Mouse (Mus musculus) small intestine, adult 2 months (tissue): ENCODE data around the gene Rab44. TPM values are rescaled to one million over a fixed set of nuclear protein-coding genes. Genes with fewer than 3 reads are reported as not detected.
A peak's percentile ranks its signal among the peaks of the same experiment; 100 is the strongest.

ENCODE experiments used
- H3K27ac ChIP-seq: fragments of 200-500 bp; 2 replicates; pipeline ENCODE4 v1.5.1; 2012; ENCODE audit warnings: low read depth, low read length, control low read depth, inconsistent platforms; ENCODE audit not compliant: insufficient read depth
- H3K27me3 ChIP-seq: fragments of 200-500 bp; 2 replicates; pipeline ENCODE4 v1.6.1; 2012; ENCODE audit warnings: mild to moderate bottlenecking, moderate library complexity, low read length, inconsistent platforms; ENCODE audit not compliant: control insufficient read depth, insufficient read depth
- H3K36me3 ChIP-seq: fragments of 200-500 bp; 2 replicates; pipeline ENCODE4 v1.6.1; 2012; ENCODE audit warnings: mild to moderate bottlenecking, low read length, control low read depth, inconsistent platforms; ENCODE audit not compliant: control insufficient read depth, insufficient read depth
- H3K4me1 ChIP-seq: fragments of 200-500 bp; 2 replicates; pipeline ENCODE4 v1.6.1; 2012; ENCODE audit warnings: low read length, inconsistent platforms, mixed read lengths; ENCODE audit not compliant: control insufficient read depth, insufficient read depth, insufficient read length
- H3K4me3 ChIP-seq: fragments of 200-500 bp; 2 replicates; pipeline ENCODE4 v1.5.1; 2012; ENCODE audit warnings: low read depth, mild to moderate bottlenecking, control low read depth, inconsistent platforms, low read length, moderate library complexity
- CTCF ChIP-seq: fragments of 200-500 bp; IDR thresholded peaks from 2 replicates; pipeline ENCODE4 v1.5.1; 2012; ENCODE audit warnings: low read depth, mild to moderate bottlenecking, control low read depth, inconsistent platforms, low read length, moderate library complexity, mixed read lengths; ENCODE audit not compliant: insufficient replicate concordance, insufficient read length; ENCODE audit errors: extremely low read depth
- POLR2A ChIP-seq: fragments of 200-500 bp; IDR thresholded peaks from 2 replicates; pipeline ENCODE4 v1.6.1; 2012; ENCODE audit warnings: low read depth, mild to moderate bottlenecking, control low read depth, inconsistent platforms, low read length, moderate library complexity
- WGBS: fragments of 180-500 bp; shearing (Covaris S2); methylation state at CpG from one replicate; pipeline ENCODE4 v1.1.7; 2018; 5-methylcytosine and 5-hydroxymethylcytosine counted together
- polyA plus RNA-seq: library from polyadenylated mRNA; depleted of rRNA; stranded (reverse); fragments of >200 nt; gene quantifications from 2 replicates; pipeline ENCODE4 v1.2.3, GENCODE M21; 2012

Rab44 gene
- polyA plus RNA-seq, 1 experiment, result 0.37 TPM

DNA sequence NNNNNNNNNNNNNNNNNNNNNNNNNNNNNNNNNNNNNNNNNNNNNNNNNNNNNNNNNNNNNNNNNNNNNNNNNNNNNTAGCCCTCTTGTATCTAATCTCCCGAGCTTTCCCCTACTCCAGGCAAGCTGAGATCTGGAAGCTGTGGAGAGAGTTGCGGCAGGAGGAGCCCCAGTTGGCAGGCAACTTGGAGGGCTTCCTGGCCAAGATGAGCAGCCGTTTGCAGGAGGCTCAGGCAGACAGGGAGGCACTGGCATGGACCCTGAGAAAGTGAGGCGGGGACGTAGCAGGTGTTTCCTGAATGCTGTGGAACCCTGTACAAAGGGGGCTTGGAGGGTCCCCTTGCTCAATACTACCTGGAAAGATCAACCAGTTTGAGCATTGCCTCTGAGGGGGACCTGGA is 21.1 kb downstream of the Rab44 start:
- no peaks in the 10 kb centered on the region for H3K27me3 ChIP-seq
- peaks cover 13% of the 10 kb centered on the region for H3K4me1 ChIP-seq
- H3K36me3 ChIP-seq, result no peaks in the 10 kb centered on the region
- no peak overlapping the region for H3K27ac ChIP-seq
- TF ChIP-seq POLR2A (no peak), CTCF (no peak)
- WGBS, result 55% methylated on average over 5 of the region's 5 CpGs
- no peak overlapping the region for H3K4me3 ChIP-seq

DNA sequence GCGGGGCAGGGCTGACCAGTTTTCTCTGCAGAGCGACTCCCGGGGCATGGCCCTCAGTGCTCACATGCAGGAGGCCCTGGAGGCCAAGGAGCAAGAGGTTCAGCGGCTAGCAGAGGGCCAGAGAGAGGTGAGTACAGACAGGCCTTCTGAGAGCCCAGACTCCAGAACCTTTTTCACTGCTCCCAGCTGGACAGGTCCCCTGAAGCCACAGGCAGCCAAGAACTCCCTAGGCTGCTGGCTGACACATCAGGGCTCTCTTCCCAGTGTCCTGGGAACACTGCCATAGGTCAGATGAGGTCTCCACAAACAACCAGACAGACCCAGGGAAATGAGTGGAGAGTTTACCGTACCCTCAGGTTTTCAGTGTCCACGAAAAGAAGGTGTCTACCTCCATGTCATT is 22.3 kb downstream of the Rab44 start:
- H3K36me3 ChIP-seq, result no peaks in the 10 kb centered on the region
- WGBS, result 76% methylated on average over 6 of the region's 6 CpGs
- 0 out of 2 replicates have a peak overlapping the region, but pooled peaks have one; percentile 29 for H3K27ac ChIP-seq
- H3K27me3 ChIP-seq, result no peaks in the 10 kb centered on the region
- no peak for TF ChIP-seq POLR2A
- TF ChIP-seq CTCF, result no peak
- H3K4me3 ChIP-seq, result no peak overlapping the region
- peaks cover 13% of the 10 kb centered on the region for H3K4me1 ChIP-seq

DNA sequence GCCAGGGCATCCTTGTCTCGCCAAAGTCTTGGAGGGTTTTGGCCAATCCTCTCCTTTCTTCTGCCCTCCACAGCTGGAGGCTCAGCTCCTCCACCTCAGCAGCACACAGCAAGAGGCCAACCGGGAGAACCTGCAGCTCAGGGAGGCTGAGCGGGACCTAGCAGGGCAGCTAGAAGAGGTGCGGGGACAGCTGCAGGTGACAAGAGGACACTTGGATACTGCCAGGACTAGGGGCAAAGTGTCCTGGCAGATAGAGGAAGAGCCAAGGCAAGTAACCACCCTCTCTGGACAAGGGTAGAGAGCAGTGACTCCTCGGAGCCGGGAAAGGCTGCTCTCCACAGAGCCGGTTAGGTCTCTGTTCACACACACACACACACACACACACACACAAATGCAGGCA is 24.0 kb downstream of the Rab44 start:
- Histone ChIP-seq H3K27ac (no peak overlapping the region), H3K27me3 (no peaks in the 10 kb centered on the region), H3K4me1 (peaks cover 13% of the 10 kb centered on the region), H3K36me3 (no peaks in the 10 kb centered on the region), H3K4me3 (no peak overlapping the region)
- no peak for TF ChIP-seq CTCF
- TF ChIP-seq POLR2A, result no peak
- WGBS, result 92% methylated on average over 7 of the region's 7 CpGs

DNA sequence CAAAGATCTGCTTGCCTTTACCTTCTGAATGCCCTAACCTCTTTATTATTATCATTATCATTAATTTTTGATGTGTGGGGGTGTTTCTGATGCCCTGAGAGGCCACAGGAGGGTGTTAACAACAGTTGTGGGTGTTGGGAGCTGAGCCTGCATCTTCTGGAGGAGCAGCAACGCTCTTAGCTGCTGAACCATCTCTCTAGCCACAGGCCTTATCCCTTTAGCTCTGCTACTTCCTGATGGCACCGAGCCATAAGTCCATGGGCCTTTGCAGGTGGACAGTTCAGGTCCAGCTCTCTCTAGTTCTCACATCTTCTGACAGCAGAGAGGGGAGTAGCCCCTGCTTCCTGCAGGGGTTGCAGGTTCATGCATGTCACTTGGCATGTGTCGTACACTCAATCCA is 27.6 kb downstream of the Rab44 start:
- WGBS, result 62% methylated on average over 3 of the region's 3 CpGs
- no peak overlapping the region for H3K27ac ChIP-seq
- no peaks in the 10 kb centered on the region for H3K4me1 ChIP-seq
- H3K4me3 ChIP-seq, result no peak overlapping the region
- TF ChIP-seq CTCF (no peak), POLR2A (no peak)
- H3K27me3 ChIP-seq, result no peaks in the 10 kb centered on the region
- no peaks in the 10 kb centered on the region for H3K36me3 ChIP-seq

DNA sequence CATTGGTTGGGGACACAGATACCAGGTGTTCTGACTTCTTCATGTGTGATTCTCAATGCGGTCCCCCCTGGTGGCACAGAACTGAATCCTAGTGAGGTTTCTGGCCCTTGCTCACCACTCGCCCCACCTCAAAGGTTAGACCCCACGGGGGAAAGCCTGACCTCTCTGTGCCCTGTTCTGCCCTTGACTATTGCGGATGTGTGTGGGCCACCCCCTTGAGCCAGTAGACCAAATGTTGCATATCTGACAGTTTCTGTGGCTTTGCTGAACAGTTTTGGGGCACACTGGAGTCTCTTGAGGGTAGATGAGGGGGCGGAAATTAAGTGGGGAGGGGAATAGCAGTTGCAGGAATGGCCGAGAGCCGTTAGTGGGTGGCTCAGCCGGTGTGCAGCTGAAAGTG is 29.3 kb downstream of the Rab44 start:
- Histone ChIP-seq H3K4me3 (no peak overlapping the region), H3K27ac (no peak overlapping the region), H3K4me1 (no peaks in the 10 kb centered on the region), H3K27me3 (no peaks in the 10 kb centered on the region), H3K36me3 (no peaks in the 10 kb centered on the region)
- 84% methylated on average over 8 of the region's 8 CpGs for WGBS
- TF ChIP-seq POLR2A (no peak), CTCF (no peak)

DNA sequence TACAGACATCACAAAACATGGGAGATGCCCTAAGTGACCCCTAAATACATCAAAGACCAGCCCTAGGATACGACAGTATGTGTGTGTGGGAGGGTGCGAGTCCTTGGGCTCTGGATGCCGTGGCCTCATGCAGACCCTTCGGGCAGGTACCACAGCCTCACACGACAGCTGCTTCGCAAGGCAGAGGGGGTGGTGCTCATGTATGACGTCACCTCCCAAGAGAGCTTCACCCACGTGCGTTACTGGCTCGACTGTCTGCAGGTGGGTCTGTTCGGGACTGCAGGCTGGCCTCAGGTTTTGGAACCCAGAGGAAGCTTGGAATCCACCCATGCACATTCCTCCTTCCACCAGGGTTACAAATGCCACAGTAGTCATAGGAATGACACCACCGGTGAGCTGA is 31.2 kb downstream of the Rab44 start:
- H3K27me3 ChIP-seq, result no peaks in the 10 kb centered on the region
- H3K36me3 ChIP-seq, result no peaks in the 10 kb centered on the region
- 89% methylated on average over 12 of the region's 12 CpGs for WGBS
- H3K27ac ChIP-seq, result no peak overlapping the region
- no peak overlapping the region for H3K4me3 ChIP-seq
- TF ChIP-seq POLR2A (no peak), CTCF (no peak)
- no peaks in the 10 kb centered on the region for H3K4me1 ChIP-seq

DNA sequence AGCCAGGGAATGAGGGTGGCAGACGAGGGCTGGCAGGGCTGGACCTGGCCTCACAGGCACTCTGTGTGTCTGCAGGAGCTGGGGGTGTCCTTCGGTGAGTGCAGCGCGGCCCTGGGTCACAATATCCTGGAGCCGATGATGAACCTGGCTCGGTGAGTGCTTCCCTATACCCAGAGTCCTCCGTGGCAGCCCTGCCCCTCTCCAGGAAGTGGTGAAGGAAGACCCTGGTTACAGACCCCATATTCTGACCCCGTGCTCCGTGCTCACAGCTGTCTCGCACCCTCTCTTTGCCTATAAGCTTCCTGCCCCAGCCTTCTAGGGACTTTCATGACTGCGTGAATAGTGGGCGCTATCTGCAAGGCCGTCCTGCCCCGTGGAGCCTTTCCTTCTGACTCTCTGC is 33.3 kb downstream of the Rab44 start:
- WGBS, result 83% methylated on average over 14 of the region's 14 CpGs
- Histone ChIP-seq H3K4me3 (no peak overlapping the region), H3K36me3 (no peaks in the 10 kb centered on the region), H3K4me1 (no peaks in the 10 kb centered on the region), H3K27me3 (no peaks in the 10 kb centered on the region), H3K27ac (no peak overlapping the region)
- TF ChIP-seq POLR2A (no peak), CTCF (no peak)

DNA sequence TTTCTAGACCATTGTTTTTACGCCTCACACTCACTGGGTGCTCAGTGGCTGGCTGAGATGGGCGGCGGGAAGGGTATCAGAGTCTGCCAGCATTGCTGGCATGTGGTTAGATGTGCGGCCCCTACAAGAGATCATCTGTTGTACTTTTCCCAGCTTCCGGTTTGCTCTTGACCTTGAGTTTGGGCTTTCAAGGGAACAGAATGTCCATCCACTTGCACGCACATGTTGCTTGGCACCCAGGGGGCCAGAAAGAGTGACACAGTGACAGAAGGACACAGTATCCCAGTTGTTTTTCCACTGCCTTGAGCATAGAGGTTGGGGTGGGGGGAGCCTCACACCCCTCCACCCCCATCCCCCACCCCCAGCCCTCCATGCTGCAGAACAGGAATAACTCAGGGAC is 33.8 kb downstream of the Rab44 start:
- Histone ChIP-seq H3K27me3 (no peaks in the 10 kb centered on the region), H3K27ac (no peak overlapping the region), H3K4me1 (no peaks in the 10 kb centered on the region), H3K4me3 (no peak overlapping the region), H3K36me3 (no peaks in the 10 kb centered on the region)
- 84% methylated on average over 6 of the region's 6 CpGs for WGBS
- TF ChIP-seq CTCF (no peak), POLR2A (no peak)
